18 mouse cellular contexts compared by ENCODE assay signal in the genomic region with DNA sequence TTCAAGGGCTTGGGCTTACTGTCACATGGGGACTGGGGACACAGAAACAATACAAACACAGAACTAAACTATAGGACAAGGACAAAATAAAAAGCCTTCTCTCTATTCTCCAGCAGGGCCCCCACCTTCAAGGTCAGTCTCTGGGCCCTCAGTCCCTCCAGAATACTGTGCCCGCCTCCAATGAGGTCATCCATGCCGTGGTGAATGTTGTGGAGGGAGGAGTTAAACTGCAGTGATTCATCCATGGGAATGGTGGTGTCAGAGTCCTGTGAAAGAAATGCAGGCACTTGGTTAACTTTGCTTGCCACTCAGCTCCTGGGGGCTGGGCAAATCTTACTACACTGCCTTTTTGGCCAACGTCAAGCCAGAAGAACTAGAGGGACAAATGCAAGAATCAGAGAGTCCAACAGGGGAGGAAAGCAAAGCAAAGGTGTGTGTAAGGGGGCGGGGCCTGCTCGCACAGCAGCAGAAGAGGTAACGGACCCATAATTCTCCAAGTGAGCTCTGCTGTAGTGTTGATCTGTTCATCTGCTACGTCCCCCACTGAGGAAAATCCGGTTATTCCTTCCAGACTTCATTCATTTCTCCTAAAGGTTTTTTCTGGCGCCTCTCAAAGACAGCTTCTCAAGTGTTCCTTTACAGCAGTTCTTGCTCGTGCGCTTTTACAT. TPM values are rescaled to one million over a fixed set of nuclear protein-coding genes. Genes with fewer than 3 reads are reported as not detected.
DNase-seq lines count a peak whose midpoint lies in the region; ATAC-seq lines count a peak whose summit lies in the region.
"Had no signal": no experiment of that assay in that cellular context is flagged by ENCODE, and none has a peak within 500 bp of the region (broad histone marks: within the 10 kb centered on the region; RNA-seq: fewer than 3 reads in every experiment).

No protein-coding gene starts in this region.

- 0 out of 2 replicates have a peak, but pooled peaks cover 3% of the 10 kb centered on the region for H3K4me1 ChIP-seq in intestine, embryonic 15.5 days (replicated peaks)
- H3K4me1 ChIP-seq: limb, embryonic 12.5 days had no signal

- no peaks in the 10 kb centered on the region for H3K27me3 ChIP-seq in intestine, embryonic 15.5 days (replicated peaks)
- H3K27me3 ChIP-seq: forebrain, embryonic 13.5 days; limb, embryonic 12.5 days; neural tube, embryonic 15.5 days had no signal

- no peak overlapping the region for H3K4me3 ChIP-seq in intestine, embryonic 15.5 days (replicated peaks)
- H3K4me3 ChIP-seq: forebrain, embryonic 13.5 days; limb, embryonic 12.5 days; neural tube, embryonic 15.5 days had no signal

- WGBS in intestine, embryonic 15.5 days: 76% methylated on average over 11 of the region's 11 CpGs

- no peaks in the 10 kb centered on the region for H3K9me3 ChIP-seq in intestine, embryonic 15.5 days
- H3K9me3 ChIP-seq: forebrain, embryonic 13.5 days; limb, embryonic 12.5 days; neural tube, embryonic 15.5 days had no signal

- H3K36me3 ChIP-seq in intestine, embryonic 15.5 days: peaks cover 48% of the 10 kb centered on the region

- H3K9ac ChIP-seq in intestine, embryonic 15.5 days: no peak overlapping the region
- H3K9ac ChIP-seq: forebrain, embryonic 13.5 days; limb, embryonic 12.5 days; liver, embryonic 14.5 days; neural tube, embryonic 15.5 days had no signal

- DNase-seq in 3134 (ENCODE audit: extremely low read depth, insufficient read length, low spot score): peak; percentile 58
- DNase-seq in 416B (ENCODE audit: low read depth): peak; percentile 52
- peak; percentile 48 to 57 for DNase-seq in adrenal gland, adult 18-20 months (ENCODE audit: low spot score in 2 of 2)
- no peak for DNase-seq in right cerebral cortex, adult 18-20 months
- DNase-seq in cerebellum, adult 11 months: no peak
- DNase-seq in kidney, postnatal 36 days: no peak
- DNase-seq: cerebellum, adult 2 months; kidney, adult 9 months; thymus, adult 18-20 months had no signal

- H3K27ac ChIP-seq in intestine, embryonic 15.5 days: no peak overlapping the region
- H3K27ac ChIP-seq: forebrain, embryonic 13.5 days; limb, embryonic 12.5 days; liver, embryonic 14.5 days; neural tube, embryonic 15.5 days had no signal

- ATAC-seq in intestine, embryonic 15.5 days: peak; percentile 88
- ATAC-seq: forebrain, embryonic 13.5 days; hindbrain, embryonic 16.5 days; lung, postnatal 0 days had no signal

- 0 out of 2 replicates have a peak overlapping the region, but pooled peaks have one; percentile 9 for H3K4me2 ChIP-seq in intestine, embryonic 15.5 days (replicated peaks)
- H3K4me2 ChIP-seq: forebrain, embryonic 13.5 days; limb, embryonic 12.5 days; neural tube, embryonic 15.5 days had no signal

RNA-seq across cellular contexts. Expression of gene Gosr2, which starts 13.9 kb away (rescaled TPM):
- 10 to 100 TPM; 83.6 to 83.9 TPM for total RNA-seq in adrenal gland, adult 18-20 months (2021)
- 65.3 and 70.7 TPM in 2 replicates for polyA plus RNA-seq in intestine, embryonic 15.5 days (2015; fragmentation: Nextera tagmentation; extraction: Ambion mirVana)

RNA-seq across cellular contexts. Expression of gene Rprml, which starts 34.4 kb away (rescaled TPM):
- total RNA-seq in adrenal gland, adult 18-20 months (2021): 1 to 10 TPM in 1 of 2 experiments, not detected in 1; 1.1 TPM
- polyA plus RNA-seq in intestine, embryonic 15.5 days (2015; fragmentation: Nextera tagmentation; extraction: Ambion mirVana): 0.44 and 0.52 TPM in 2 replicates
- polyA plus RNA-seq: embryonic facial prominence, embryonic 14.5 days; heart, embryonic 16.5 days; limb, embryonic 12.5 days; liver, embryonic 14.5 days had no signal

RNA-seq across cellular contexts. Expression of gene Lyzl6, which starts 45.1 kb away (rescaled TPM):
- total RNA-seq in adrenal gland, adult 18-20 months (2021): not detected
- not detected in 2 replicates for polyA plus RNA-seq in intestine, embryonic 15.5 days (2015; fragmentation: Nextera tagmentation; extraction: Ambion mirVana)
- polyA plus RNA-seq: cerebellum, adult 2 months; embryonic facial prominence, embryonic 14.5 days; forebrain, embryonic 13.5 days; heart, embryonic 16.5 days; hindbrain, embryonic 16.5 days; limb, embryonic 12.5 days; liver, embryonic 14.5 days; lung, postnatal 0 days; neural tube, embryonic 15.5 days had no signal

Comparison
In these comparisons a context has a peak if more than half of its experiments do, and no peak if none do; other contexts are left out.
1. DNase-seq: peak in 3134 (single experiment), 416B (single experiment) and adrenal gland, adult 18-20 months (2 of 2); none in right cerebral cortex, adult 18-20 months (single experiment), cerebellum, adult 11 months (single experiment) and kidney, postnatal 36 days (0 of 2).